Mouse (Mus musculus): ENCODE measurements around the gene Lhcgr. TPM values are rescaled to one million over a fixed set of nuclear protein-coding genes. Genes with fewer than 3 reads are reported as not detected.
"Not testable (repeated sequence)": the region's sequence is repeated elsewhere in the genome, so short reads cannot be mapped to it uniquely, and the experiment has no call there.

Gene Lhcgr
- polyA plus RNA-seq (2015; fragmentation: Nextera tagmentation; extraction: Ambion mirVana) = 0.08 TPM in 1 of 2 replicates, not detected in the other

GRCm38 (mm10) chr17:88791440-88792152 is at the start of gene Lhcgr:
TSS of gene Lhcgr (minus strand) at chr17:88791990.
- DNase-seq (ENCODE audit: low spot score) = no peak

GRCm38 (mm10) chr17:88817601-88818000 is 25.8 kb upstream of the Lhcgr start:
- DNase-seq (ENCODE audit: low spot score) = no peak

GRCm38 (mm10) chr17:88812943-88813342 is 21.2 kb upstream of the Lhcgr start:
- DNase-seq (ENCODE audit: low spot score) = not testable (repeated sequence)

GRCm38 (mm10) chr17:88810807-88811206 is 19.0 kb upstream of the Lhcgr start:
- no peak for DNase-seq (ENCODE audit: low spot score)

- DNase-seq (ENCODE audit: low spot score) = no peak
Observed at GRCm38 (mm10) chr17:88806421-88806820, 14.6 kb upstream of the Lhcgr start.

GRCm38 (mm10) chr17:88803441-88803840 is 11.7 kb upstream of the Lhcgr start:
- DNase-seq (ENCODE audit: low spot score) = no peak

GRCm38 (mm10) chr17:88790680-88791079 is 1.1 kb downstream of the Lhcgr start:
- no peak for DNase-seq (ENCODE audit: low spot score)

GRCm38 (mm10) chr17:88788392-88788791 is 3.4 kb downstream of the Lhcgr start:
- DNase-seq (ENCODE audit: low spot score) = no peak

GRCm38 (mm10) chr17:88786881-88787280 is 4.9 kb downstream of the Lhcgr start:
- DNase-seq (ENCODE audit: low spot score) = no peak

GRCm38 (mm10) chr17:88786385-88786784 is 5.4 kb downstream of the Lhcgr start:
- DNase-seq (ENCODE audit: low spot score) = no peak

GRCm38 (mm10) chr17:88779148-88779547 is 12.6 kb downstream of the Lhcgr start:
- DNase-seq (ENCODE audit: low spot score) = no peak

- DNase-seq (ENCODE audit: low spot score) = no peak
Observed at GRCm38 (mm10) chr17:88774103-88774526, 17.7 kb downstream of the Lhcgr start.

- no peak for DNase-seq (ENCODE audit: low spot score)
Observed at GRCm38 (mm10) chr17:88770081-88770480, 21.7 kb downstream of the Lhcgr start.

- DNase-seq (ENCODE audit: low spot score) = no peak
Observed at GRCm38 (mm10) chr17:88769283-88769859, 22.4 kb downstream of the Lhcgr start.

- DNase-seq (ENCODE audit: low spot score) = no peak
Observed at GRCm38 (mm10) chr17:88766857-88767256, 24.9 kb downstream of the Lhcgr start.

- no peak for DNase-seq (ENCODE audit: low spot score)
Observed at GRCm38 (mm10) chr17:88764136-88764485, 27.7 kb downstream of the Lhcgr start.

GRCm38 (mm10) chr17:88763396-88764135 is 28.2 kb downstream of the Lhcgr start:
- DNase-seq (ENCODE audit: low spot score) = no peak

- DNase-seq (ENCODE audit: low spot score) = peak; percentile 43
Observed at GRCm38 (mm10) chr17:88758003-88758437, 33.8 kb downstream of the Lhcgr start.

GRCm38 (mm10) chr17:88755776-88756175 is 36.0 kb downstream of the Lhcgr start:
- DNase-seq (ENCODE audit: low spot score) = peak; percentile 4

- DNase-seq (ENCODE audit: low spot score) = no peak
Observed at GRCm38 (mm10) chr17:88753472-88753857, 38.3 kb downstream of the Lhcgr start.

- DNase-seq (ENCODE audit: low spot score) = peak; percentile 63
Observed at GRCm38 (mm10) chr17:88752827-88753471, 38.8 kb downstream of the Lhcgr start.

GRCm38 (mm10) chr17:88749646-88750045 is 42.1 kb downstream of the Lhcgr start:
- DNase-seq (ENCODE audit: low spot score) = no peak
